Mouse (Mus musculus): ENCODE measurements around the gene Slc2a1.

DNA sequence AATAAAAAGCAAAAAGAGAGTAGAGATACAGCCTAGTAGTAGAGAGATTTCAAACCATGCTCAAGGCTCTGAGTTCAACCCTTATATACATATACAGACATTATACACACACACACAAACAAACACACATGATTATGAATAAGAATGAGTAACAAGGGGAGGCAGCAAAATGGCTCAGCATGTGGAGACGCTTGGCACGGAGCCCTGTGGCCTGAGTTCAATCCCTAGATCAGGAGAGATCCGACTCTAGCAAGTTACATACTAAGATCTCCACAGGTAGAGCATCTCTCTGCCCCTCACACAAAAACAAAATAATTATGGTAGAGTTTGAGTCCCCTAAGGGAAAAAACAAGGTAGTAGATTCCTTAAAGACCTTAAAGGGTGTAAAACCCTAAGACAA, 41.7 kb upstream of the Slc2a1 start:
- no peak for TF ChIP-seq EP300 (IDR thresholded peaks at IDR 0.05; ENCODE audit: low read depth)
- no peak for TF ChIP-seq CTCF (IDR thresholded peaks at IDR 0.05; ENCODE audit: low read depth)

Data from heart, postnatal 0 days (tissue).